Mouse (Mus musculus): Measurements from ENCODE around the gene Apbb2. TPM values are rescaled to one million over a fixed set of nuclear protein-coding genes. Genes with fewer than 3 reads are reported as not detected.

Gene Apbb2
- polyA plus RNA-seq, 1 experiment from 2014 or later, result 63.9 TPM

GRCm38 (mm10) chr5:66421230-66421629, 197.4 kb downstream of the Apbb2 start:
- no peaks in the 10 kb centered on the region; the same call in 1 of the 2 replicates for H3K36me3 ChIP-seq
- 77% methylated on average over 15 of the region's 15 CpGs for WGBS
- no peak for ATAC-seq (ENCODE audit: low FRiP score, low read depth)
- H3K27ac ChIP-seq, result no peak overlapping the region
- H3K4me3 ChIP-seq, result no peak overlapping the region
- no peak overlapping the region for H3K4me2 ChIP-seq (replicated peaks)
- peaks cover 11% of the 10 kb centered on the region for H3K4me1 ChIP-seq
- H3K27me3 ChIP-seq, result no peaks in the 10 kb centered on the region
- no peaks in the 10 kb centered on the region for H3K9me3 ChIP-seq
- no peak overlapping the region for H3K9ac ChIP-seq

- ATAC-seq (ENCODE audit: low FRiP score, low read depth), result no peak
- WGBS, result 57% methylated on average over 7 of the region's 7 CpGs
- Histone ChIP-seq H3K4me3 (no peak overlapping the region), H3K9ac (no peak overlapping the region), H3K27ac (no peak overlapping the region), H3K4me1 (peaks cover 11% of the 10 kb centered on the region), H3K4me2 (replicated peaks) (no peak overlapping the region), H3K27me3 (no peaks in the 10 kb centered on the region), H3K36me3 (no peaks in the 10 kb centered on the region; the same call in 1 of the 2 replicates), H3K9me3 (no peaks in the 10 kb centered on the region)
Measured at GRCm38 (mm10) chr5:66420011-66420410, 198.6 kb downstream of the Apbb2 start.

GRCm38 (mm10) chr5:66417289-66417688, 201.3 kb downstream of the Apbb2 start:
- Histone ChIP-seq H3K4me3 (no peak overlapping the region), H3K9ac (no peak overlapping the region), H3K9me3 (no peaks in the 10 kb centered on the region), H3K27ac (no peak overlapping the region; the same call in 1 of the 2 replicates), H3K4me1 (peaks cover 11% of the 10 kb centered on the region), H3K4me2 (replicated peaks) (no peak overlapping the region), H3K27me3 (no peaks in the 10 kb centered on the region), H3K36me3 (no peaks in the 10 kb centered on the region; the same call in 1 of the 2 replicates)
- WGBS, result 63% methylated on average over 8 of the region's 8 CpGs
- no peak for ATAC-seq (ENCODE audit: low FRiP score, low read depth)

- Histone ChIP-seq H3K36me3 (no peaks in the 10 kb centered on the region; the same call in 1 of the 2 replicates), H3K27me3 (no peaks in the 10 kb centered on the region), H3K27ac (no peak overlapping the region), H3K4me3 (no peak overlapping the region), H3K4me1 (peaks cover 6% of the 10 kb centered on the region), H3K9ac (no peak overlapping the region), H3K9me3 (no peaks in the 10 kb centered on the region), H3K4me2 (replicated peaks) (no peak overlapping the region)
- 72% methylated on average over 7 of the region's 7 CpGs for WGBS
- ATAC-seq (ENCODE audit: low FRiP score, low read depth), result no peak
Measured at GRCm38 (mm10) chr5:66415700-66416543, 202.7 kb downstream of the Apbb2 start.

- Histone ChIP-seq H3K9me3 (no peaks in the 10 kb centered on the region), H3K36me3 (no peaks in the 10 kb centered on the region; the same call in 1 of the 2 replicates)
- no peak for ATAC-seq (ENCODE audit: low FRiP score, low read depth)
Measured at GRCm38 (mm10) chr5:66415033-66415697, 203.4 kb downstream of the Apbb2 start.

GRCm38 (mm10) chr5:66413402-66413801, 205.2 kb downstream of the Apbb2 start:
- Histone ChIP-seq H3K9me3 (no peaks in the 10 kb centered on the region), H3K27me3 (no peaks in the 10 kb centered on the region)
- WGBS, result 71% methylated on average over 5 of the region's 5 CpGs

More at GRCm38 (mm10) chr5:66415033-66415697, 203.4 kb downstream of the Apbb2 start:
- no peaks in the 10 kb centered on the region for H3K27me3 ChIP-seq
- H3K4me1 ChIP-seq, result peaks cover 6% of the 10 kb centered on the region
- H3K27ac ChIP-seq, result no peak overlapping the region
- WGBS, result 82% methylated on average over 9 of the region's 9 CpGs
- H3K4me3 ChIP-seq, result no peak overlapping the region
- H3K9ac ChIP-seq, result no peak overlapping the region
- no peak overlapping the region for H3K4me2 ChIP-seq (replicated peaks)

GRCm38 (mm10) chr5:66412821-66413220, 205.8 kb downstream of the Apbb2 start:
- Histone ChIP-seq H3K4me3 (no peak overlapping the region), H3K9ac (no peak overlapping the region), H3K4me1 (no peaks in the 10 kb centered on the region), H3K36me3 (no peaks in the 10 kb centered on the region; the same call in 1 of the 2 replicates), H3K4me2 (replicated peaks) (no peak overlapping the region), H3K27ac (no peak overlapping the region), H3K27me3 (no peaks in the 10 kb centered on the region), H3K9me3 (no peaks in the 10 kb centered on the region)
- 77% methylated on average over 3 of the region's 3 CpGs for WGBS
- no peak for ATAC-seq (ENCODE audit: low FRiP score, low read depth)

More at GRCm38 (mm10) chr5:66413402-66413801, 205.2 kb downstream of the Apbb2 start:
- no peak overlapping the region for H3K9ac ChIP-seq
- no peak for ATAC-seq (ENCODE audit: low FRiP score, low read depth)
- peaks cover 5% of the 10 kb centered on the region for H3K4me1 ChIP-seq
- H3K36me3 ChIP-seq, result no peaks in the 10 kb centered on the region; the same call in 1 of the 2 replicates
- H3K27ac ChIP-seq, result no peak overlapping the region
- H3K4me3 ChIP-seq, result no peak overlapping the region
- H3K4me2 ChIP-seq (replicated peaks), result no peak overlapping the region

GRCm38 (mm10) chr5:66408546-66408945, 210.0 kb downstream of the Apbb2 start:
- Histone ChIP-seq H3K27ac (no peak overlapping the region), H3K4me1 (peaks cover 6% of the 10 kb centered on the region; the same call in 1 of the 2 replicates), H3K27me3 (no peaks in the 10 kb centered on the region), H3K9me3 (no peaks in the 10 kb centered on the region), H3K9ac (no peak overlapping the region), H3K36me3 (peaks cover 5% of the 10 kb centered on the region; the same call in 1 of the 2 replicates), H3K4me2 (replicated peaks) (no peak overlapping the region), H3K4me3 (no peak overlapping the region)
- WGBS, result 82% methylated on average over 5 of the region's 5 CpGs
- no peak for ATAC-seq (ENCODE audit: low FRiP score, low read depth)

- H3K9me3 ChIP-seq, result no peaks in the 10 kb centered on the region
- 46% methylated on average over 3 of the region's 5 CpGs for WGBS
- no peak overlapping the region for H3K27ac ChIP-seq
- H3K27me3 ChIP-seq, result no peaks in the 10 kb centered on the region
- H3K4me3 ChIP-seq, result no peak overlapping the region
- H3K9ac ChIP-seq, result no peak overlapping the region
- ATAC-seq (ENCODE audit: low FRiP score, low read depth), result no peak
- peaks cover 6% of the 10 kb centered on the region; the same call in 1 of the 2 replicates for H3K4me1 ChIP-seq
- H3K4me2 ChIP-seq (replicated peaks), result no peak overlapping the region
- H3K36me3 ChIP-seq, result peaks cover 5% of the 10 kb centered on the region; the same call in 1 of the 2 replicates
Measured at GRCm38 (mm10) chr5:66407948-66408347, 210.6 kb downstream of the Apbb2 start.

- Histone ChIP-seq H3K27ac (no peak overlapping the region), H3K27me3 (no peaks in the 10 kb centered on the region), H3K4me3 (no peak overlapping the region), H3K4me1 (peaks cover 7% of the 10 kb centered on the region; the same call in 1 of the 2 replicates), H3K9ac (no peak overlapping the region), H3K9me3 (no peaks in the 10 kb centered on the region), H3K4me2 (replicated peaks) (no peak overlapping the region), H3K36me3 (peaks cover 5% of the 10 kb centered on the region; the same call in 1 of the 2 replicates)
- WGBS, result 90% methylated on average over 7 of the region's 7 CpGs
- no peak for ATAC-seq (ENCODE audit: low FRiP score, low read depth)
Measured at GRCm38 (mm10) chr5:66406431-66406830, 212.2 kb downstream of the Apbb2 start.

GRCm38 (mm10) chr5:66405731-66406399, 212.7 kb downstream of the Apbb2 start:
- WGBS, result 75% methylated on average over 12 of the region's 12 CpGs
- peaks cover 5% of the 10 kb centered on the region; the same call in 1 of the 2 replicates for H3K36me3 ChIP-seq
- no peak overlapping the region for H3K27ac ChIP-seq

More at GRCm38 (mm10) chr5:66405731-66406399, 212.7 kb downstream of the Apbb2 start:
- H3K27me3 ChIP-seq, result no peaks in the 10 kb centered on the region
- peaks cover 11% of the 10 kb centered on the region; the same call in 1 of the 2 replicates for H3K4me1 ChIP-seq
- no peak overlapping the region for H3K9ac ChIP-seq
- no peaks in the 10 kb centered on the region for H3K9me3 ChIP-seq
- 0 out of 2 replicates have a peak, but pooled peaks have one; percentile 28 for ATAC-seq (ENCODE audit: low FRiP score, low read depth)
- H3K4me3 ChIP-seq, result no peak overlapping the region
- H3K4me2 ChIP-seq (replicated peaks), result no peak overlapping the region

All from limb, embryonic 13.5 days (tissue).